Mouse (Mus musculus) megakaryocyte, adult 5-6 weeks (primary cell): Measurements from ENCODE around the gene Slc39a12. TPM values are rescaled to one million over a fixed set of nuclear protein-coding genes. Genes with fewer than 3 reads are reported as not detected.

Source experiments
- total RNA-seq, 2 experiments: library from RNA; stranded (forward) in 1 of 2; stranded (reverse) in 1 of 2; fragments of 153-499, 151-499 nt in 1 of 2; fragments of 221-1000, 200-1000 nt in 1 of 2; gene quantifications; 2 replicates each; pipeline versions ENCODE4 v1.2.3 to v1.2.4; 2015 to 2017

The Slc39a12 gene
- total RNA-seq, 2 experiments from 2014 or later, result not detected

Other genes starting within 250 kb of the Slc39a12 start
- gene Tmem236, start 213.8 kb upstream of the Slc39a12 start, total RNA-seq (2015), result 0.11 and 1.0 TPM in 2 replicates
- gene Tmem236, start 213.8 kb upstream of the Slc39a12 start, total RNA-seq (2017), result 0.37 and 0.59 TPM in 2 replicates
- gene Mrc1, start 158.9 kb upstream of the Slc39a12 start, total RNA-seq (2015), result 5.9 and 8.7 TPM in 2 replicates
- 10.3 and 11.3 TPM in 2 replicates for gene Mrc1, start 158.9 kb upstream of the Slc39a12 start, total RNA-seq (2017)
- 0.36 and 1.6 TPM in 2 replicates for gene Cacnb2, start 214.8 kb downstream of the Slc39a12 start, total RNA-seq (2015)
- gene Cacnb2, start 214.8 kb downstream of the Slc39a12 start, total RNA-seq (2017), result 0.73 and 0.77 TPM in 2 replicates